Mouse (Mus musculus) frontal cortex, adult (tissue): Measurements from ENCODE around the gene Tlx1.
A peak's percentile ranks its signal among the peaks of the same experiment; 100 is the strongest.

Source experiments
- ATAC-seq: cut with Nextera tagmentation; 2 replicates; pipeline ENCODE4 v1.9.2; 2017; ENCODE audit warnings: mild to moderate bottlenecking, moderate library complexity, mixed read lengths; ENCODE audit not compliant: low TSS enrichment

The Tlx1 gene

GRCm38 (mm10) chr19:45158201-45158600, 7.7 kb downstream of the Tlx1 start:
- ATAC-seq = no peak

GRCm38 (mm10) chr19:45158896-45159295, 8.4 kb downstream of the Tlx1 start:
- no peak for ATAC-seq

- ATAC-seq = no peak
Measured at GRCm38 (mm10) chr19:45159491-45159890, 9.0 kb downstream of the Tlx1 start.

GRCm38 (mm10) chr19:45159991-45160390, 9.5 kb downstream of the Tlx1 start:
- no peak for ATAC-seq

GRCm38 (mm10) chr19:45160523-45160922, 10.0 kb downstream of the Tlx1 start:
- no peak for ATAC-seq

- no peak for ATAC-seq
Measured at GRCm38 (mm10) chr19:45161093-45161492, 10.6 kb downstream of the Tlx1 start.

- no peak for ATAC-seq
Measured at GRCm38 (mm10) chr19:45162181-45162580, 11.7 kb downstream of the Tlx1 start.

- ATAC-seq = no peak
Measured at GRCm38 (mm10) chr19:45162871-45163270, 12.4 kb downstream of the Tlx1 start.

GRCm38 (mm10) chr19:45170451-45170850, 20.0 kb downstream of the Tlx1 start:
- no peak for ATAC-seq

GRCm38 (mm10) chr19:45174803-45175202, 24.3 kb downstream of the Tlx1 start:
- no peak for ATAC-seq

GRCm38 (mm10) chr19:45176269-45176668, 25.8 kb downstream of the Tlx1 start:
- no peak for ATAC-seq

GRCm38 (mm10) chr19:45177004-45177737, 26.7 kb downstream of the Tlx1 start:
- peak; percentile 88 for ATAC-seq

GRCm38 (mm10) chr19:45179451-45179850, 29.0 kb downstream of the Tlx1 start:
- ATAC-seq = no peak

- no peak for ATAC-seq
Measured at GRCm38 (mm10) chr19:45180447-45180846, 30.0 kb downstream of the Tlx1 start.

GRCm38 (mm10) chr19:45194651-45195050, 44.2 kb downstream of the Tlx1 start:
- no peak for ATAC-seq

- no peak for ATAC-seq
Measured at GRCm38 (mm10) chr19:45196967-45197366, 46.5 kb downstream of the Tlx1 start.

GRCm38 (mm10) chr19:45205311-45206105, 55.0 kb downstream of the Tlx1 start:
- no peak for ATAC-seq
